Mouse (Mus musculus): Measurements from ENCODE around the gene Srd5a1.

DNA sequence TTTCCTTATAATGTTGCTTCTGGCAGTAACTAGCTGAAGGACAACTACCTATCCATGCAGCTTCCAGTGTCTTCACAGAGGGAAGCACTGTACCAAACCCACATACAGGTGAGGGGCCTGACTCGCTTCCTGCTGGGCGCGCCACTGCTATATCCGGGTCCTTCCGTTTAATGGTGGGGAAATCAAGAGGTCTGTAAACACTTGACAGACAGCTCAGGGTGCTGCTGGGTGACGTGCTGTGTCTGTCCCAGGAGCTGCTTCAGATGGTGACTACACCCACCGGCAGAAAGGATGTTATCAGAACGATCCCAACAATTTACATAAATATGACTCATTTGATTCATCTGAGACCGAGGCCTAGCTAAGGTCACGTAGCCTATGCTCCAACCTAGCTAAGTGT, 12.4 kb downstream of the Srd5a1 start:
- TF ChIP-seq CTCF (IDR thresholded peaks at IDR 0.05; ENCODE audit: low read depth) (no peak), EP300 (IDR thresholded peaks at IDR 0.05; ENCODE audit: low read depth) (no peak)
